Mouse (Mus musculus) heart, embryonic 10.5 days (tissue): Measurements from ENCODE around the gene Smyd2. TPM values are rescaled to one million over a fixed set of nuclear protein-coding genes. Genes with fewer than 3 reads are reported as not detected.

Experiments
- DNase-seq: peaks from one replicate; pipeline ENCODE4 v3.0.0-alpha.2; 2017; ENCODE audit warnings: low spot score
- H3K27ac ChIP-seq: fragments of 300-500 bp; sonication (generic); 2 replicates; pipeline ENCODE4 v1.5.1; 2016; ENCODE audit warnings: mild to moderate bottlenecking
- H3K27me3 ChIP-seq: fragments of 300-500 bp; sonication (generic); 2 replicates; pipeline ENCODE4 v1.6.1; 2016; ENCODE audit warnings: mild to moderate bottlenecking; ENCODE audit not compliant: poor library complexity, insufficient read depth, severe bottlenecking
- H3K36me3 ChIP-seq: fragments of 300-500 bp; sonication (generic); 2 replicates; pipeline ENCODE4 v1.6.1; 2016; ENCODE audit warnings: mild to moderate bottlenecking, moderate library complexity
- H3K4me1 ChIP-seq: fragments of 300-500 bp; sonication (generic); 2 replicates; pipeline ENCODE4 v1.6.1; 2016; ENCODE audit warnings: mild to moderate bottlenecking
- H3K4me3 ChIP-seq: fragments of 300-500 bp; sonication (generic); 2 replicates; pipeline ENCODE4 v1.5.1; 2016; ENCODE audit warnings: mild to moderate bottlenecking, moderate library complexity
- H3K9me3 ChIP-seq: fragments of 300-500 bp; sonication (generic); 2 replicates; pipeline ENCODE4 v1.6.1; 2016; ENCODE audit warnings: mild to moderate bottlenecking, moderate library complexity
- WGBS: fragments of 180-500 bp; shearing (Covaris S2); methylation state at CpG from one replicate; pipeline ENCODE4 v1.1.7; 2016; 5-methylcytosine and 5-hydroxymethylcytosine counted together
- polyA plus RNA-seq: library from polyadenylated mRNA; unstranded; fragments of >200 nt; fragmentation: Nextera tagmentation; extraction: Ambion mirVana; gene quantifications from 2 replicates; pipeline ENCODE4 v1.2.1, GENCODE M21; 2016

Gene Smyd2
- 129 and 183 TPM in 2 replicates for polyA plus RNA-seq

GRCm38 (mm10) chr1:189921818-189922592, at the start of gene Smyd2:
Smyd2 (minus strand) TSS chr1:189922363.
- H3K27ac ChIP-seq = peak within 1 kb of the TSS; percentile 98
- WGBS = under 1% methylated on average over 79 of the region's 90 CpGs
- peak within 1 kb of the TSS; percentile 93 for H3K4me3 ChIP-seq
- H3K4me1 ChIP-seq = peaks cover 87% of the 10 kb centered on the region
- peak; percentile 89 for DNase-seq
- H3K9me3 ChIP-seq = no peaks in the 10 kb centered on the region
- H3K36me3 ChIP-seq = no peaks in the 10 kb centered on the region
- H3K27me3 ChIP-seq = no peaks in the 10 kb centered on the region

GRCm38 (mm10) chr1:189970381-189970780, 48.2 kb upstream of the Smyd2 start:
- H3K9me3 ChIP-seq = no peaks in the 10 kb centered on the region
- no peak for DNase-seq
- H3K4me1 ChIP-seq = peaks cover 10% of the 10 kb centered on the region
- H3K4me3 ChIP-seq = no peak overlapping the region
- WGBS = 81% methylated on average over 8 of the region's 8 CpGs
- no peaks in the 10 kb centered on the region for H3K36me3 ChIP-seq
- H3K27ac ChIP-seq = no peak overlapping the region
- H3K27me3 ChIP-seq = peaks cover 18% of the 10 kb centered on the region; the same call in 1 of the 2 replicates

- WGBS = 59% methylated on average over 4 of the region's 4 CpGs
- Histone ChIP-seq H3K4me3 (no peak overlapping the region), H3K27ac (no peak overlapping the region), H3K9me3 (no peaks in the 10 kb centered on the region), H3K27me3 (peaks cover 7% of the 10 kb centered on the region), H3K36me3 (no peaks in the 10 kb centered on the region), H3K4me1 (peaks cover 10% of the 10 kb centered on the region)
- DNase-seq = no peak
These were observed 45.9 kb upstream of the Smyd2 start for GRCm38 (mm10) chr1:189968027-189968426.

- 38% methylated on average over 5 of the region's 5 CpGs for WGBS
These were observed 38.3 kb upstream of the Smyd2 start for GRCm38 (mm10) chr1:189960481-189960880.

GRCm38 (mm10) chr1:189959802-189960201, 37.6 kb upstream of the Smyd2 start:
- Histone ChIP-seq H3K4me1 (peaks cover 19% of the 10 kb centered on the region), H3K36me3 (no peaks in the 10 kb centered on the region), H3K27me3 (peaks cover 14% of the 10 kb centered on the region), H3K4me3 (no peak overlapping the region), H3K27ac (no peak overlapping the region), H3K9me3 (no peaks in the 10 kb centered on the region)
- no peak for DNase-seq
- WGBS = 79% methylated on average over 8 of the region's 8 CpGs

More at GRCm38 (mm10) chr1:189960481-189960880, 38.3 kb upstream of the Smyd2 start:
- H3K4me1 ChIP-seq = peaks cover 19% of the 10 kb centered on the region
- no peaks in the 10 kb centered on the region for H3K36me3 ChIP-seq
- no peaks in the 10 kb centered on the region for H3K9me3 ChIP-seq
- DNase-seq = peak; percentile 75
- peak overlapping the region; percentile 69 for H3K27ac ChIP-seq
- H3K27me3 ChIP-seq = peaks cover 12% of the 10 kb centered on the region
- no peak overlapping the region for H3K4me3 ChIP-seq

GRCm38 (mm10) chr1:189951861-189952260, 29.7 kb upstream of the Smyd2 start:
- WGBS = 77% methylated on average over 6 of the region's 6 CpGs
- no peak for DNase-seq
- Histone ChIP-seq H3K9me3 (no peaks in the 10 kb centered on the region), H3K27me3 (peaks cover 19% of the 10 kb centered on the region; the same call in 1 of the 2 replicates), H3K4me3 (no peak overlapping the region), H3K36me3 (no peaks in the 10 kb centered on the region), H3K27ac (no peak overlapping the region), H3K4me1 (peaks cover under 1% of the 10 kb centered on the region; the same call in 1 of the 2 replicates)

- Histone ChIP-seq H3K4me1 (no peaks in the 10 kb centered on the region), H3K27me3 (no peaks in the 10 kb centered on the region), H3K4me3 (no peak overlapping the region), H3K27ac (no peak overlapping the region), H3K9me3 (no peaks in the 10 kb centered on the region), H3K36me3 (no peaks in the 10 kb centered on the region)
- DNase-seq = no peak
- WGBS = 78% methylated on average over 8 of the region's 8 CpGs
These were observed 25.2 kb upstream of the Smyd2 start for GRCm38 (mm10) chr1:189947411-189947810.

GRCm38 (mm10) chr1:189946126-189946525, 24.0 kb upstream of the Smyd2 start:
- DNase-seq = no peak
- H3K4me3 ChIP-seq = no peak overlapping the region
- H3K4me1 ChIP-seq = no peaks in the 10 kb centered on the region
- H3K27me3 ChIP-seq = no peaks in the 10 kb centered on the region
- no peaks in the 10 kb centered on the region for H3K9me3 ChIP-seq
- H3K27ac ChIP-seq = no peak overlapping the region
- WGBS = 80% methylated on average over 8 of the region's 8 CpGs
- no peaks in the 10 kb centered on the region for H3K36me3 ChIP-seq

GRCm38 (mm10) chr1:189941786-189942185, 19.6 kb upstream of the Smyd2 start:
- no peaks in the 10 kb centered on the region for H3K36me3 ChIP-seq
- WGBS = 79% methylated on average over 5 of the region's 5 CpGs
- no peaks in the 10 kb centered on the region for H3K4me1 ChIP-seq
- no peak overlapping the region for H3K27ac ChIP-seq
- no peaks in the 10 kb centered on the region for H3K9me3 ChIP-seq
- H3K4me3 ChIP-seq = no peak overlapping the region
- H3K27me3 ChIP-seq = no peaks in the 10 kb centered on the region
- DNase-seq = no peak

- no peaks in the 10 kb centered on the region; the same call in 1 of the 2 replicates for H3K27me3 ChIP-seq
- H3K27ac ChIP-seq = no peak overlapping the region
- peaks cover 13% of the 10 kb centered on the region for H3K4me1 ChIP-seq
- H3K4me3 ChIP-seq = no peak overlapping the region
- WGBS = 77% methylated on average over 10 of the region's 10 CpGs
- no peak for DNase-seq
- H3K9me3 ChIP-seq = no peaks in the 10 kb centered on the region
- H3K36me3 ChIP-seq = no peaks in the 10 kb centered on the region
These were observed 14.4 kb upstream of the Smyd2 start for GRCm38 (mm10) chr1:189936436-189937105.

GRCm38 (mm10) chr1:189933480-189934202, 11.5 kb upstream of the Smyd2 start:
- no peaks in the 10 kb centered on the region for H3K36me3 ChIP-seq
- H3K27me3 ChIP-seq = no peaks in the 10 kb centered on the region; the same call in 1 of the 2 replicates
- peak overlapping the region; percentile 69 for H3K27ac ChIP-seq
- no peak for DNase-seq
- no peak overlapping the region for H3K4me3 ChIP-seq
- no peaks in the 10 kb centered on the region for H3K9me3 ChIP-seq
- WGBS = 51% methylated on average over 9 of the region's 9 CpGs
- H3K4me1 ChIP-seq = peaks cover 21% of the 10 kb centered on the region

GRCm38 (mm10) chr1:189932976-189933375, 10.8 kb upstream of the Smyd2 start:
- DNase-seq = no peak
- Histone ChIP-seq H3K27ac (peak overlapping the region; percentile 69), H3K4me3 (no peak overlapping the region), H3K36me3 (no peaks in the 10 kb centered on the region), H3K9me3 (no peaks in the 10 kb centered on the region), H3K27me3 (no peaks in the 10 kb centered on the region; the same call in 1 of the 2 replicates), H3K4me1 (peaks cover 21% of the 10 kb centered on the region)
- 84% methylated on average over 7 of the region's 7 CpGs for WGBS
